Mouse (Mus musculus) stomach, embryonic 14.5 days (tissue): ENCODE results near the gene Anp32a. TPM values are rescaled to one million over a fixed set of nuclear protein-coding genes. Genes with fewer than 3 reads are reported as not detected.

Experiments
- ATAC-seq: fragments of 200-750 bp; cut with Nextera tagmentation; 2 replicates; pipeline ENCODE4 v1.8.0; 2017; ENCODE audit warnings: low read depth, moderate TSS enrichment; ENCODE audit not compliant: insufficient number of reproducible peaks, insufficient read depth, low FRiP score
- H3K27ac ChIP-seq: fragments of 300-500 bp; sonication (generic); 2 replicates; pipeline ENCODE4 v1.5.1; 2014; ENCODE audit warnings: mild to moderate bottlenecking, low read length, moderate library complexity, mixed read lengths
- H3K27me3 ChIP-seq: fragments of 300-500 bp; sonication (generic); 2 replicates; pipeline ENCODE4 v1.6.1; 2014; ENCODE audit warnings: low read length, control low read depth, mixed read lengths; ENCODE audit not compliant: control insufficient read depth, insufficient read depth
- H3K36me3 ChIP-seq: fragments of 300-500 bp; sonication (generic); 2 replicates; pipeline ENCODE4 v1.6.1; 2014; ENCODE audit warnings: mild to moderate bottlenecking, control low read depth, low read length, moderate library complexity, mixed read lengths; ENCODE audit not compliant: control insufficient read depth, insufficient read depth
- H3K4me1 ChIP-seq: fragments of 300-500 bp; sonication (generic); 2 replicates; pipeline ENCODE4 v1.6.1; 2014; ENCODE audit warnings: low read length, control low read depth, mixed read lengths; ENCODE audit not compliant: control insufficient read depth, insufficient read depth
- H3K4me2 ChIP-seq: fragments of 300-500 bp; sonication (generic); replicated peaks from 2 replicates; pipeline ENCODE4 v1.6.1; 2014; ENCODE audit warnings: low read depth, low read length, control low read depth
- H3K4me3 ChIP-seq: fragments of 300-500 bp; sonication (generic); 2 replicates; pipeline ENCODE4 v1.5.1; 2014; ENCODE audit warnings: low read depth, low read length, control low read depth
- H3K9ac ChIP-seq: fragments of 300-500 bp; sonication (generic); replicated peaks from 2 replicates; pipeline ENCODE4 v1.6.1; 2014; ENCODE audit warnings: low read depth, mild to moderate bottlenecking, control low read depth, low read length, moderate library complexity, mixed read lengths
- H3K9me3 ChIP-seq: fragments of 300-500 bp; sonication (generic); 2 replicates; pipeline ENCODE4 v1.6.1; 2016; ENCODE audit warnings: low read depth, low read length, control low read depth; ENCODE audit not compliant: control insufficient read depth
- WGBS: fragments of 180-500 bp; shearing (Covaris S2); extraction: QIAGEN DNeasy Blood & Tissue Kit; methylation state at CpG from one replicate; pipeline ENCODE4 v1.1.7; 2014; 5-methylcytosine and 5-hydroxymethylcytosine counted together
- polyA plus RNA-seq: library from polyadenylated mRNA; unstranded; fragments of >200 nt; fragmentation: Nextera tagmentation; extraction: Ambion mirVana; gene quantifications from 2 replicates; pipeline ENCODE4 v1.2.1, GENCODE M21; 2014

The Anp32a gene
- polyA plus RNA-seq, 1 experiment from 2014 or later, result 108 TPM

GRCm38 (mm10) chr9:62335396-62335795, 5.7 kb upstream of the Anp32a start:
- no peak overlapping the region for H3K27ac ChIP-seq
- no peaks in the 10 kb centered on the region for H3K27me3 ChIP-seq
- H3K4me3 ChIP-seq, result no peak overlapping the region
- H3K36me3 ChIP-seq, result no peaks in the 10 kb centered on the region
- H3K4me2 ChIP-seq, result no peak overlapping the region
- no peak overlapping the region for H3K9ac ChIP-seq
- 49% methylated on average over 12 of the region's 12 CpGs for WGBS
- no peaks in the 10 kb centered on the region for H3K9me3 ChIP-seq
- 0 out of 2 replicates have a peak, but pooled peaks cover 2% of the 10 kb centered on the region for H3K4me1 ChIP-seq
- ATAC-seq, result no peak

GRCm38 (mm10) chr9:62337924-62338635, 3.0 kb upstream of the Anp32a start:
- 0 out of 2 replicates have a peak, but pooled peaks cover 2% of the 10 kb centered on the region for H3K4me1 ChIP-seq
- no peak overlapping the region for H3K27ac ChIP-seq
- no peak overlapping the region for H3K4me2 ChIP-seq
- no peak overlapping the region for H3K9ac ChIP-seq
- WGBS, result 75% methylated on average over 4 of the region's 4 CpGs
- H3K4me3 ChIP-seq, result no peak overlapping the region
- no peaks in the 10 kb centered on the region for H3K9me3 ChIP-seq
- no peaks in the 10 kb centered on the region for H3K27me3 ChIP-seq
- ATAC-seq, result no peak
- H3K36me3 ChIP-seq, result no peaks in the 10 kb centered on the region

GRCm38 (mm10) chr9:62338636-62339191, 2.4 kb upstream of the Anp32a start:
- H3K36me3 ChIP-seq, result no peaks in the 10 kb centered on the region
- no peak overlapping the region for H3K4me3 ChIP-seq
- ATAC-seq, result no peak
- no peak overlapping the region for H3K4me2 ChIP-seq
- no peaks in the 10 kb centered on the region for H3K9me3 ChIP-seq
- WGBS, result 83% methylated on average over 9 of the region's 9 CpGs
- H3K27ac ChIP-seq, result no peak overlapping the region
- no peaks in the 10 kb centered on the region for H3K27me3 ChIP-seq
- no peak overlapping the region for H3K9ac ChIP-seq
- H3K4me1 ChIP-seq, result 0 out of 2 replicates have a peak, but pooled peaks cover 2% of the 10 kb centered on the region

- no peak overlapping the region for H3K27ac ChIP-seq
- peaks cover 8% of the 10 kb centered on the region; the same call in 1 of the 2 replicates for H3K4me1 ChIP-seq
- WGBS, result 2% methylated on average over 48 of the region's 48 CpGs
These were observed 581 bp upstream of the Anp32a start for GRCm38 (mm10) chr9:62340301-62341122.

GRCm38 (mm10) chr9:62341701-62342440, 778 bp downstream of the Anp32a start:
- peaks cover 17% of the 10 kb centered on the region; the same call in 1 of the 2 replicates for H3K4me1 ChIP-seq
- H3K9ac ChIP-seq, result peak overlapping the region; percentile 97
- peak overlapping the region; percentile 86 for H3K4me3 ChIP-seq
- WGBS, result under 1% methylated on average over 53 of the region's 54 CpGs
- H3K4me2 ChIP-seq, result peak overlapping the region; percentile 76
- no peaks in the 10 kb centered on the region for H3K27me3 ChIP-seq
- no peaks in the 10 kb centered on the region for H3K36me3 ChIP-seq
- ATAC-seq, result no peak
- H3K27ac ChIP-seq, result peak overlapping the region; percentile 98
- H3K9me3 ChIP-seq, result no peaks in the 10 kb centered on the region

More at GRCm38 (mm10) chr9:62340301-62341122, 581 bp upstream of the Anp32a start:
- Histone ChIP-seq H3K9ac (peak overlapping the region; percentile 65), H3K4me3 (peak overlapping the region; percentile 86), H3K36me3 (no peaks in the 10 kb centered on the region), H3K27me3 (no peaks in the 10 kb centered on the region), H3K9me3 (no peaks in the 10 kb centered on the region), H3K4me2 (peak overlapping the region; percentile 93)
- peak; percentile 23; the same call in 1 of the 2 replicates for ATAC-seq

DNA sequence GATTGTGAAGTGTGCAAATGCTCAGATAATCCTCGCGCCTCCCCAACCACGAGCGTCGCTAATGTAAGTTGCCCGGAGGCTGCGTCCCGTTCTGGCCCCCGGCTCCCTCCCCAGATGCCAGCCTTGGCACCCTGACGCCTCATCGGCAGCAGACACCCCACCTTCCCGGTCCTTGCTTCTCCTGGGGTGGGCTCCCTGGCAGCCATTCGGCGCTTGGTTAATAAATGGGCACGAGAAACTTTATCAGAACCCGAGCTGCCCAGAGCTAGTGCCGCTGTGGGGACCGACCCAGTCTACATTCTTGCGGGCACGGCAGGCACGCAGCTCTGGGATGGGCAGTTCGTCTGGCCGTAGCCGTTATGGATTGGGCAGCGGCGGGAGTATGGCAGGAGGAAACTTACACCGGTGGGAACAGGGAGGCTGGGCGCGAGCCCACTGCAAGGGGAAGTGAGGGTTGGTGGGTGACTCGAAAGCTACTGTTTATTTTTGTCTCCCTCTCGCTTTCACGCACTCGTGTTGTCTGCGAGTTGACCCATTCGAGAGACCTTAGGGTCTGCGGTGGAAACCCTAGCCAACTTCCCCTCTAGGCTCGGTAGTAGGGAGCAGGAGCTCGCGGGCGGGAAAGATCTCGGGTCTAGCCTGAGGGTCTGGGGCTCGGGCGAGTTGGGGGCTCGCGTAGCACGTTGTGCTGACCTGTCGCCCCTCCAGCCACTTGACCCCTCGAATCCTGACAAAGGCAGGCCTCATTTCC, 1.5 kb downstream of the Anp32a start:
- Histone ChIP-seq H3K9me3 (no peaks in the 10 kb centered on the region), H3K9ac (peak overlapping the region; percentile 97), H3K27me3 (no peaks in the 10 kb centered on the region), H3K4me1 (peaks cover 17% of the 10 kb centered on the region; the same call in 1 of the 2 replicates), H3K4me2 (peak overlapping the region; percentile 76), H3K4me3 (peak overlapping the region; percentile 86), H3K27ac (peak overlapping the region; percentile 98), H3K36me3 (no peaks in the 10 kb centered on the region)
- peak; percentile 14; the same call in 1 of the 2 replicates for ATAC-seq
- under 1% methylated on average over 48 of the region's 48 CpGs for WGBS

DNA sequence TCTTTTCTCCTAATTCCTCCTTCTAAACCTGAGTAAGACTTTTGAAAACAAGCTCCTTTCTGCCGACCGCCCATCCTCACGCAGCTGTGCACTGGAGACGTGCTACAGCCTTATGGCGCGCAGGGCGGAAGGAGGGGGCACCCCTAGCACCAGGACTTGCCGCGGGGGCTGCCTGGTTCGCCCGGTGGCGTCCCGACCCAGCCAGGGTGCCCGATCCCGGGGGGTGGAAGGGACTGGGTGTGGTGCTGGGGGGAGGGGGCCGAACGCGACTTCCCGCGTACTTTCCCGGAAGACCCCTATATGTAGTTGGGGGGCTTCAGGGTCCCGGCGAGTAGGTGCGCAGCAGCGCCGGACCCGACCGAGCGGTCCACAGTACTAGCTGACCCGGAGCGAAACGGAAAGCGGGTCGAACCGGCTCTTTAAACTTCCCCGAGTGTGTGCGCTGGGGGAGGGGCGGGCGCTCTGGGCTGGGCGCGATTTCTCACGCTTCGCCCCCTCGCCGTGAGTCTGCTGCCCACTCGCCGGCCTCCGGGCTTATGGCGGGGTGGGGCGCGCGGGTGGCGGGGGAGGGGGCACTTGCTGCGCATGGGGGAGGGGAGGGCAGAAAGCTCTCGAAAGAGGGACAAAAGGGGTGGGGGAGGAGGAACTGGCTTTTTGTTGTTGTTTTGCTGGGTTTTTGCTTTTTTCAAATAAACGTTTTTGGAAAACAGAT, 2.3 kb downstream of the Anp32a start:
- peak; percentile 37; the same call in 1 of the 2 replicates for ATAC-seq
- Histone ChIP-seq H3K27ac (peak overlapping the region; percentile 98), H3K4me2 (peak overlapping the region; percentile 76), H3K36me3 (no peaks in the 10 kb centered on the region), H3K9me3 (no peaks in the 10 kb centered on the region), H3K4me1 (peaks cover 20% of the 10 kb centered on the region), H3K4me3 (peak overlapping the region; percentile 86), H3K9ac (peak overlapping the region; percentile 97), H3K27me3 (no peaks in the 10 kb centered on the region)
- WGBS, result under 1% methylated on average over 55 of the region's 56 CpGs
